Mouse (Mus musculus): ENCODE measurements at regions not wholly inside any gene's neighbourhood (a gene's known extent, or its start where the extent isn't known, plus 50 kb on each side); places are given as distances from the start of the nearest gene placed in this dataset.
A peak's percentile ranks its signal among the peaks of the same experiment; 100 is the strongest.

DNA sequence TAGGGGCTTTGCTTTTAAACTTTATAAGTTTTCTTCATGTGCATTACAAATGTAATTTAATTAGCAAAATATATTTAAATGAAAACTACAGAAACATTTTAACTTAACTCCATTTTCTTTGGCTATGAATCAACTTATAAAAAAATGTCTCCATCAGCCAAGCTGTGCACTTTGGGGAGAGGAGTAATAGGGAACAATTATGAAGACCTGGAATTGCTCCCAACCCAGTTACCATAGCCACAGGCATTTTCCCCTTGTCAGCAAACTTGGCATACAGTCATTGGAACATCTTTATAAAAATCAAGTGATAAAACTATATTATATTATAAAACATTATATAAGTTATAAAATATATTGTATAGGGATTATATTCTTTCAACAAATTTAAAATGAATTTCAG, 65.0 kb downstream of the Atxn7l3b start:
- DNase-seq (ENCODE audit: low spot score in 2 of 2), result no peak

GRCm38 (mm10) chr10:112863375-112863774, 65.4 kb downstream of the Atxn7l3b start:
- DNase-seq (ENCODE audit: low spot score in 2 of 2), result no peak

GRCm38 (mm10) chr10:112851997-112852396, 76.8 kb downstream of the Atxn7l3b start:
- no peak for DNase-seq (ENCODE audit: low spot score in 2 of 2)

DNA sequence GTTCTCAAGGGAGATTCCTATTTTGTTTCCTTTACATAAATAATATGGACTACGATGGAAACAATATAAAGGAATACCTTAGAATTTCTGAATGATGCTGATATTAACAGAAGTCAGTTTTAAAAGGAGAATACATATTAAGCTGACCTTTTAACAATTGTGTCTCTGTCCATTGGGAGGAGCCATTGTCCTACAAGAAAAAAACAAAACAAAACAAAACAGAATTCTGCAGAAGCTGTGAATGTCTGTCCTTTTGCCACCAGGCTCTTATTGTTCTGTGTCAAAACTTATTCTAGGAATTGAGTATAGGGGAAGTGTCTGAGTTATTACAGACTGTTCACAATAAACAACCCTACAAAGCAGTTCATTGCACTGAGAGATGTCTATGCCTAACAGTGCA, 82.6 kb downstream of the Atxn7l3b start:
- no peak for DNase-seq (ENCODE audit: low spot score in 2 of 2)

GRCm38 (mm10) chr10:112837400-112838035, 91.3 kb downstream of the Atxn7l3b start:
- no peak for DNase-seq (ENCODE audit: low spot score in 2 of 2)

GRCm38 (mm10) chr10:112835970-112836369, 92.8 kb downstream of the Atxn7l3b start:
- no peak for DNase-seq (ENCODE audit: low spot score in 2 of 2)

DNA sequence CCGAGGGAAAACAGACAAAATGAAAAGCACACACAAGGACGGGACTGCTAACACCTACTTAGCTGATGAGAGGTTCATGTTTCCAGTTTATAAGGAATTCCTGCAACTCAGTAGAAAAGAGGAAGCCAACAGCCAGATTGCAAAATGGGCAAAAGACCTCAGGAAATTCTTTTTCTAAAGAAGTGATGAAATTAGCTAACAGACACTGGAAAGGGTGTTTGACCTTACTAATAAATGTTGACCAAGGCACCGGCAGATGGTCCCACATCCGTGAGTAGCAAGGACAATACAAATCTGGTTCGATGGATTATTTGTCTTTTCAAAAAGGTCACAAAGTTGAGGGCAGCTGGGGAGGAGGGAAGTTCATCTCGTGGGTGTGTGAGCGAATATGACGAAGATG, 93.3 kb downstream of the Atxn7l3b start:
- DNase-seq (ENCODE audit: low spot score in 2 of 2), result no peak

- no peak for DNase-seq (ENCODE audit: low spot score in 2 of 2)
These were observed 118.6 kb downstream of the Atxn7l3b start for GRCm38 (mm10) chr10:112810181-112810580.

GRCm38 (mm10) chr10:112803557-112803956, 125.2 kb downstream of the Atxn7l3b start:
- no peak for DNase-seq (ENCODE audit: low spot score in 2 of 2)

DNA sequence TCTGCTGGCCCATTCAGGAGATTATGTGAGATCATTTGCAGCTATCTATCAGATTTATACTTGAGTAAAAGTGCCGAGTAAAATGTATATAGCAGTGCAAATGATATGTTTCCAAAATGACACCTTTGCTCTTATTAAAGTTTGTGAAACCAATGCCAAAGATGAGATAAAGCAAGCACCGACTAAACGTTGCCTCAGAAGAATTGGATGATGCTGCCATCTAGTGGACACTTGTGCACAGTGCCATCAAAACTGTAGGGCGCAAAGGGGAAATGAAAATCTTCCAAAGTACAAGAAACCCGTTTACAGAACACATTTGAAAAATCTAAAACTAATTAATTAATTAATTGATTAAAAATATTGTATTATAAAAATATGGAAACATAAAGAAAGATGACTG, 127.2 kb downstream of the Atxn7l3b start:
- DNase-seq (ENCODE audit: low spot score in 2 of 2), result peak in 1 of 2 experiments; percentile 17

GRCm38 (mm10) chr10:112798603-112799002, 130.2 kb downstream of the Atxn7l3b start:
- DNase-seq (ENCODE audit: low spot score in 2 of 2), result no peak

DNA sequence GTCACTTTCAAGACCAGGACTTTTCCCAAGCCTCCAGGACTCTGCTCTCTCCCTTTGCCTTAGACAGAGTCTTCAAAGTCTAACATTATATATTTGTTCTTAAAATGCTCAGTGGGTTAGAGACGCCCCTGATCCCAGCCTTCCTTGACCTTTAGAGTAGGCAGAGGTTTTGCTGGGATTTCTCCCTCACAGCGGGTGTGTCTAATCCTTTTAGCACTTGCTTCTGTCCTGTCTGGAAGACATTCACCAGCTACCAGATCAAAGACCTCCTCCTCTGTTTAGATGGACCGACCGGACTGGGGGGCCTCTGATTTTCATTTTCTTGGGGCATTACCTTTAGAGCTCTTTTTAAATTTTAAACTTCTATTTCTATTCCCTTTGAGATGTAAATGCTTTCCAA, 130.7 kb downstream of the Atxn7l3b start:
- DNase-seq (ENCODE audit: low spot score in 2 of 2), result no peak

DNA sequence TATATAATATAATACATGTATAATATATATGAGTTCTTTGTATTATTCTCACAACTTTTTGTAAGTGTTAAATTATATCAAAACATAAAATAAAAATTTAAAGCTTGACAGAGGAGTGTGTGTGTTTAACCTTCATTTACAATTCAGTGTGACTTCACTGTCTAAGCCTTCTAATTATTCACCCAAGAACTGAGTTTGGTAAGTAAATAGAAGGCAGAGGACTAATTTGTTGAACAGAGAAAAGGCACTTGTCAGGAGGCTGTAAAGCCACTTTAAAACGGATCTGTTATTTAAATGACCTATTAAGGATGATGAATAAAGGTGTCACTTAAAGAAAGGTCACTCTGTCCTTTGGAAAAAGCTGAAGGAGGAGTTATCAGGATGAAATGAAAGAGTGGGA, 132.9 kb downstream of the Atxn7l3b start:
- no peak for DNase-seq (ENCODE audit: low spot score in 2 of 2)

DNA sequence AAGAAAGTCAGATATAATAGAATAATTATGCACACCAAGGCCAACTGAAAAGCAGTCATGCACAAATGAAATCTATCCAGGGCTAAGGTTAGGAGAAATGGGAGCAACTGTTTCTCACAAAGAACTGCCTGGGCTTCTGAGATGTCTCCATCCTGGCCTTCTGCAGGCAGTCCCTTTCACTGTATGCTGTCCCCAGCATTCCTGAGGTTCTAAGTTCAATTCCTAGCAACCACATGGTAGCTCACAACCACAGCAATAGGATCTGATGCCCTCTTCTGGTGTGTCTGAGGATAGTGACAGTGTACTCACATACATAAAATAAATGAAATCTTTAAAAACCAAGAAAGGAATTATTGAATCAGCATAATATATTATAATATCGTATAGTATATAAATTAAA, 133.3 kb downstream of the Atxn7l3b start:
- no peak for DNase-seq (ENCODE audit: low spot score in 2 of 2)

GRCm38 (mm10) chr10:112788236-112788635, 140.6 kb downstream of the Atxn7l3b start:
- no peak for DNase-seq (ENCODE audit: low spot score in 2 of 2)

GRCm38 (mm10) chr10:112774262-112774661, 154.5 kb downstream of the Atxn7l3b start:
- no peak for DNase-seq (ENCODE audit: low spot score in 2 of 2)

- no peak for DNase-seq (ENCODE audit: low spot score in 2 of 2)
These were observed 182.1 kb downstream of the Atxn7l3b start for GRCm38 (mm10) chr10:112746683-112747082.

- DNase-seq (ENCODE audit: low spot score in 2 of 2), result no peak
These were observed 185.3 kb downstream of the Atxn7l3b start for GRCm38 (mm10) chr10:112743527-112743926.

DNA sequence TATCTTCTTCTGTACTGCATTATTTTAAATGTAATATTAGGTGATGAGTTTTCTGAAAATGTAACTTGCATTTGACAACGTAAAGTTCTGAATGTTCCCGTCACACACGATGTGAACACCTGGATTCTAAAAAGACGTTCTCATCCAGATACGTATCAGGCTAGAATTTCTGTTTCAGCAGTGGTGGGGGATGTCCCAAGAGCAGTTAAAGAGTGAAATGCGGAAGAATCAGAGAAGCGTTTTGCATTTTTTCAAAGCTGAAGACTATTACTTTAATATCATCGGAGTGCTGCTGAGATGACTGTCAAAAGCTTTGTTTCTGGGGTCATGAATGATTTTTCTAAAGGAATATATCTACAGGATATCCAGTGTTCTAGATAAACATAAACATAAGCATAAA, 186.7 kb downstream of the Atxn7l3b start:
- DNase-seq (ENCODE audit: low spot score in 2 of 2), result no peak
